ENCODE assay signal across 8 mouse cellular contexts in genomic region chr19:10449708-10450107, GRCm38 (mm10). TPM values are rescaled to one million over a fixed set of nuclear protein-coding genes. Genes with fewer than 3 reads are reported as not detected.
DNase-seq lines count a peak whose midpoint lies in the region; TF ChIP-seq lines count a peak whose summit lies in the region.

No protein-coding gene starts in this region.

- no peak overlapping the region for H3K4me3 ChIP-seq in embryonic facial prominence, embryonic 10.5 days
- H3K4me3 ChIP-seq in lung, adult 2 months (replicated peaks; ENCODE audit: extremely low read depth, low read depth, low read length): no peak overlapping the region

- DNase-seq in CD8-positive naive resting alpha-beta T cell, adult 2 months (ENCODE audit: low read depth in 2 of 2, low spot score in 2 of 2): peak; percentile 35 to 52
- DNase-seq in adrenal gland, adult 18-20 months (ENCODE audit: low spot score in 2 of 2): peak; percentile 63 to 66
- peak; percentile 69 for DNase-seq in embryonic facial prominence, embryonic 10.5 days (ENCODE audit: low spot score)
- peak; percentile 80 to 87 for DNase-seq in heart, postnatal 10 days
- peak; percentile 63 to 83 for DNase-seq in kidney, postnatal 36 days
- DNase-seq in lung, adult 2 months: peak; percentile 60
- peak; percentile 75 for DNase-seq in ovary, postnatal 14 days (ENCODE audit: low spot score)
- DNase-seq in thymus, postnatal 36 days: peak; percentile 35 to 46

- no peaks in the 10 kb centered on the region for H3K36me3 ChIP-seq in embryonic facial prominence, embryonic 10.5 days (replicated peaks)

- H3K9me3 ChIP-seq in embryonic facial prominence, embryonic 10.5 days: no peaks in the 10 kb centered on the region

- TF ChIP-seq CTCF in lung, adult 2 months (IDR thresholded peaks at IDR 0.05; ENCODE audit: insufficient read depth, low read length): peak; percentile 41

- no peak overlapping the region for H3K27ac ChIP-seq in embryonic facial prominence, embryonic 10.5 days (replicated peaks)

- intact Hi-C loops in heart, postnatal 10 days (cut with DNase I): loop anchor here (1.0 kb wide), 1 partner anchor 37 kb away; no protein-coding TSS in a partner anchor

- 5% methylated on average over 3 of the region's 3 CpGs for WGBS in embryonic facial prominence, embryonic 10.5 days
- WGBS in lung, adult 2 months: 0% methylated on average over 3 of the region's 3 CpGs

- TF ChIP-seq POLR2A in lung, adult 2 months (IDR thresholded peaks at IDR 0.05; ENCODE audit: borderline replicate concordance, extremely low read depth, low read depth, low read length): no peak

- H3K4me1 ChIP-seq in embryonic facial prominence, embryonic 10.5 days: peaks cover under 1% of the 10 kb centered on the region; the same call in 1 of the 2 replicates
- H3K4me1 ChIP-seq in lung, adult 2 months (ENCODE audit: control insufficient read depth, insufficient read depth, low read length): no peaks in the 10 kb centered on the region

- peaks cover 42% of the 10 kb centered on the region for H3K27me3 ChIP-seq in embryonic facial prominence, embryonic 10.5 days (replicated peaks; ENCODE audit: low read depth, poor library complexity, severe bottlenecking)

RNA-seq across cellular contexts. Expression of gene Lrrc10b, which starts 7.6 kb away (rescaled TPM):
- 1 to 10 TPM; 4.1 to 5.9 TPM for total RNA-seq in adrenal gland, adult 18-20 months (2021)
- polyA plus RNA-seq in embryonic facial prominence, embryonic 10.5 days (2016; fragmentation: Nextera tagmentation; extraction: Ambion mirVana): 0.29 and 0.52 TPM in 2 replicates
- 1 to 10 TPM; 2.2 to 7.3 TPM for total RNA-seq in heart, postnatal 10 days (2021)
- 20.6 and 25.6 TPM in 2 replicates for polyA plus RNA-seq in lung, adult 2 months (2012; rRNA removed)

RNA-seq across cellular contexts. Expression of gene Ppp1r32, which starts 33.0 kb away (rescaled TPM):
- total RNA-seq in adrenal gland, adult 18-20 months (2021): under 1 TPM in 1 of 2 experiments, not detected in 1; 0.35 TPM
- polyA plus RNA-seq in embryonic facial prominence, embryonic 10.5 days (2016; fragmentation: Nextera tagmentation; extraction: Ambion mirVana): 0.29 and 0.39 TPM in 2 replicates
- total RNA-seq in heart, postnatal 10 days (2021): under 1 TPM; 0.40 to 0.93 TPM
- 5.4 and 5.9 TPM in 2 replicates for polyA plus RNA-seq in lung, adult 2 months (2012; rRNA removed)
